13 mouse cellular contexts compared by ENCODE assay signal in the genomic region with DNA sequence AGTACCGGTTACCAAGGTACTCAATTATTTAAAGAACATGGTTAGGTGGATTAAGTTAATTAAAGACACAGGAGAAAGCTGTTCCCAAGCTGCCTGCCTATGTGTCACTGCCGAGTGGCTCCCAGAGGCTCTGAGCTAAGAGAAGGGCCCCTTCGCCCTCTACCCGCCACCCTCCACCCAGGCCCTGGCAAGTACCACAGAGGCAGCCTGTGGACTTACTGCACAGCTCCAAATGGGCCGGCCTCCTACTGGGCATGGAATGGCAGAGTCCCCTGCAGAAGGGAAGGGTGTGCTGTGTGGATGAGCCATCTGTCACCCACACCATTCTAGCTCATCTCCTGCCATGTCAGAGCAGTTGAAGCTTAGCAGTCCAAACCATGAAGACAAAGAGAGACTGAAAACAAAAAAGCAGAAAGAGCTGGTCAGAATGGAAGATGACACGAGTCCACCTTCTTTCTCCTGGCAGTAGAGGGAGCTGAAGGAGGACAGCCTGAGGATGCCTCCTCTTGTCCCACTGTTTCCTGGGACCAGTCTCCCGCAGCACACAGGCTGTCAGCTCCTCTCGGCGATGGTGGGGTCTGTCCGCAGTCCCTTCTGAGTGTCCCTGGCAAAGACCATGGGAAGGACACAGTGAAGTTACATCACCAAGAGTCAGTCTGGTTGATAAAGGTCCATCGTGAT. TPM values are rescaled to one million over a fixed set of nuclear protein-coding genes. Genes with fewer than 3 reads are reported as not detected.
A peak's percentile ranks its signal among the peaks of the same experiment; 100 is the strongest.
DNase-seq lines count a peak whose midpoint lies in the region; ATAC-seq lines count a peak whose summit lies in the region.
"Had no signal": no experiment of that assay in that cellular context is flagged by ENCODE, and none has a peak within 500 bp of the region (broad histone marks: within the 10 kb centered on the region; RNA-seq: fewer than 3 reads in every experiment).

No protein-coding gene starts in this region.

- H3K4me2 ChIP-seq in midbrain, embryonic 11.5 days = no peak overlapping the region
- H3K4me2 ChIP-seq: lung, embryonic 14.5 days; neural tube, embryonic 13.5 days had no signal

- no peaks in the 10 kb centered on the region for H3K27me3 ChIP-seq in midbrain, embryonic 11.5 days (ENCODE audit: control insufficient read depth, insufficient read depth, low read length)
- H3K27me3 ChIP-seq: neural tube, embryonic 13.5 days had no signal

- H3K27ac ChIP-seq in midbrain, embryonic 11.5 days (ENCODE audit: low read depth, low read length) = no peak overlapping the region
- H3K27ac ChIP-seq: neural tube, embryonic 13.5 days had no signal

- no peak overlapping the region for H3K4me3 ChIP-seq in midbrain, embryonic 11.5 days (ENCODE audit: low read depth, low read length)
- H3K4me3 ChIP-seq: erythroblast, embryonic 14.5 days; neural tube, embryonic 13.5 days had no signal

- no peaks in the 10 kb centered on the region for H3K36me3 ChIP-seq in midbrain, embryonic 11.5 days (ENCODE audit: control insufficient read depth, insufficient read depth, low read length)
- H3K36me3 ChIP-seq: neural tube, embryonic 13.5 days had no signal

- no peak overlapping the region for H3K9ac ChIP-seq in midbrain, embryonic 11.5 days (ENCODE audit: low read length)
- H3K9ac ChIP-seq: lung, embryonic 14.5 days; neural tube, embryonic 13.5 days had no signal

- 75% methylated on average over 11 of the region's 11 CpGs for WGBS in midbrain, embryonic 11.5 days

- H3K4me1 ChIP-seq in midbrain, embryonic 11.5 days (ENCODE audit: control insufficient read depth, insufficient read depth, low read length) = no peaks in the 10 kb centered on the region
- H3K4me1 ChIP-seq: neural tube, embryonic 13.5 days had no signal

- DNase-seq in layer of hippocampus, adult 18-20 months (ENCODE audit: low spot score in 2 of 2) = peak; percentile 40 to 64
- DNase-seq in layer of hippocampus, adult 9-10 months (ENCODE audit: low spot score) = no peak
- peak; percentile 33 for DNase-seq in right cerebral cortex, postnatal 25 days
- DNase-seq in right cerebral cortex, postnatal 10 days (ENCODE audit: low spot score in 2 of 2) = no peak
- peak; percentile 97 for DNase-seq in cerebellum, adult 9-11 months
- DNase-seq in midbrain, embryonic 11.5 days (ENCODE audit: low spot score, missing footprints) = no peak
- DNase-seq: heart, adult 18-20 months; lung, embryonic 14.5 days; thymus, adult 2 months had no signal

- no peak for ATAC-seq in midbrain, embryonic 11.5 days (ENCODE audit: low FRiP score)
- no peak for ATAC-seq in activated CD4-positive, CD25-positive, alpha-beta regulatory T cell, adult 4 months
- ATAC-seq: inflammation-experienced regulatory T-cells, adult 6 months had no signal

- no peaks in the 10 kb centered on the region for H3K9me3 ChIP-seq in midbrain, embryonic 11.5 days (ENCODE audit: control insufficient read depth, low read length)
- H3K9me3 ChIP-seq: neural tube, embryonic 13.5 days had no signal

RNA-seq across cellular contexts. Expression of gene Kcnk1, which starts 11.5 kb away (rescaled TPM):
- 10 to 100 TPM; 77.8 to 77.9 TPM for total RNA-seq in layer of hippocampus, adult 18-20 months (2021)
- polyA plus RNA-seq in midbrain, embryonic 11.5 days (2014; fragmentation: Nextera tagmentation; extraction: Ambion mirVana) = 3.8 and 4.1 TPM in 2 replicates
- not detected for polyA plus RNA-seq in activated CD4-positive, CD25-positive, alpha-beta regulatory T cell, adult 4 months (2017; shearing (Covaris generic))
- polyA plus RNA-seq: erythroblast, embryonic 14.5 days; inflammation-experienced regulatory T-cells, adult 6 months had no signal

Comparison
In these comparisons a context has a peak if more than half of its experiments do, and no peak if none do; other contexts are left out.
1. DNase-seq: peak in layer of hippocampus, adult 18-20 months (2 of 2), right cerebral cortex, postnatal 25 days (single experiment) and cerebellum, adult 9-11 months (single experiment); none in layer of hippocampus, adult 9-10 months (single experiment), right cerebral cortex, postnatal 10 days (0 of 2) and midbrain, embryonic 11.5 days (single experiment).